Mouse (Mus musculus): ENCODE data around the gene Rars2.

DNA sequence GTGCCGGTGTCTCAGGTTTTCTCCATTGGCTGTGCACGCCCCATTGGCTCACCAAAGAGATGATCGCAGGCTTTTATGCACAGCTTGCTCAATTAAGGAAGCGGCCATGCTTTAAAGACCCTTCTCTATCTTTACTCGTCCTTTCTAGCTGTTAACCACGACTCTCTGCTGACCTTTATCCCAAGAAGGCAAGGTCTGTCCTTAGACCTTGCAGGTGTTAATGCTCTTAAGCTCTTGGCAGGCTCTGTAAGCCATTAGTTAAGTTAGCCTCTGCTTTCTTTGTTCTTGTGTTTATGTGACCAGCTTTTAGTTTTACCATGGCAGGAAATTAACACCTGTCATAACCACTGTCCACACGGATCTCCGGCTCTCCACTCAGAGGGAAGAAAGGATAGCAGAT lies 1.4 kb downstream of the Rars2 start:
- no peak for TF ChIP-seq POLR2A (IDR thresholded peaks at IDR 0.05; ENCODE audit: insufficient read length, low read depth)
- TF ChIP-seq USF1 (IDR thresholded peaks at IDR 0.05; ENCODE audit: low read depth): no peak
- no peak for TF ChIP-seq POLR2AphosphoS2 (IDR thresholded peaks at IDR 0.05; ENCODE audit: insufficient read length, low read depth)
